Mouse (Mus musculus) heart, adult 2 months (tissue): ENCODE data around the gene Ccdc169. TPM values are rescaled to one million over a fixed set of nuclear protein-coding genes. Genes with fewer than 3 reads are reported as not detected.

ENCODE experiments used
- DNase-seq, 2 experiments: peaks; one replicate each; pipeline ENCODE4 v3.0.0; 2021
- H3K27ac ChIP-seq: fragments of 200-600 bp; 2 replicates; pipeline ENCODE4 v1.8.1; 2022
- H3K27me3 ChIP-seq: fragments of 200-500 bp; 2 replicates; pipeline ENCODE4 v1.6.1; 2012; ENCODE audit warnings: mild to moderate bottlenecking, low read length, inconsistent platforms, mixed read lengths; ENCODE audit not compliant: control insufficient read depth, insufficient read depth
- H3K36me3 ChIP-seq: fragments of 200-500 bp; 2 replicates; pipeline ENCODE4 v1.6.1; 2012; ENCODE audit warnings: low read length, inconsistent platforms; ENCODE audit not compliant: control insufficient read depth, insufficient read depth
- H3K4me1 ChIP-seq: fragments of 200-500 bp; 2 replicates; pipeline ENCODE4 v1.6.1; 2011; ENCODE audit warnings: low read length; ENCODE audit not compliant: control insufficient read depth, insufficient read depth
- H3K4me3 ChIP-seq: fragments of 200-600 bp; 2 replicates; pipeline ENCODE4 v1.8.1; 2022
- H3K79me2 ChIP-seq: fragments of 200-500 bp; replicated peaks from 2 replicates; pipeline ENCODE4 v1.6.1; 2012; ENCODE audit warnings: mild to moderate bottlenecking, inconsistent platforms, low read length, moderate library complexity, mixed read lengths; ENCODE audit not compliant: control insufficient read depth, insufficient read depth
- H3K9ac ChIP-seq: fragments of 200-500 bp; 2 replicates; pipeline ENCODE4 v1.6.1; 2012; ENCODE audit warnings: low read depth, mild to moderate bottlenecking, control low read depth, inconsistent platforms, low read length, mixed read lengths
- CTCF ChIP-seq: fragments of 200-600 bp; IDR thresholded peaks from 2 replicates; pipeline ENCODE4 v1.8.1; 2022; ENCODE audit warnings: antibody characterized with exemption, mild to moderate bottlenecking, moderate library complexity
- EP300 ChIP-seq: fragments of 200-500 bp; IDR thresholded peaks from 2 replicates; pipeline ENCODE4 v1.6.1; 2011; ENCODE audit warnings: low read depth, low read length, control low read depth; ENCODE audit not compliant: insufficient read depth
- POLR2A ChIP-seq: fragments of 200-500 bp; IDR thresholded peaks from 2 replicates; pipeline ENCODE4 v1.6.1; 2011; ENCODE audit warnings: mild to moderate bottlenecking, low read depth, low read length, control low read depth; ENCODE audit not compliant: insufficient read depth
- whole genome bisulfite sequencing: fragments of 180-500 bp; shearing (Covaris S2); methylation state at CpG from one replicate; pipeline ENCODE4 v1.1.7; 2018; 5-methylcytosine and 5-hydroxymethylcytosine counted together
- intact Hi-C: fragments of 180-260 bp; cut with DNase I; formaldehyde crosslinking; loops from one replicate; pipeline ENCODE4 v1.15.1; 2025
- long read RNA-seq: library from polyadenylated mRNA; stranded (forward); transcript quantifications from one replicate; pipeline ENCODE4 v2.0.0, GENCODE M21; 2021
- polyA plus RNA-seq: library from polyadenylated mRNA; depleted of rRNA; stranded (reverse); fragments of >200 nt; gene quantifications from 2 replicates; pipeline ENCODE4 v1.2.3, GENCODE M21; 2012; rRNA removed
- total RNA-seq, 2 experiments: library from RNA; stranded (reverse); gene quantifications; 2 replicates each; pipeline ENCODE4 v1.2.3; 2021

The Ccdc169 gene
- total RNA-seq (not detected), polyA plus RNA-seq (0.09 TPM in 1 of 2 replicates, not detected in the other)
- long read RNA-seq: 0 reads

- DNase-seq: no peak
- H3K36me3 ChIP-seq: no peaks in the 10 kb centered on the region
- no peak within 1 kb of the TSS for H3K27ac ChIP-seq
- no peaks in the 10 kb centered on the region for H3K27me3 ChIP-seq
- H3K4me1 ChIP-seq: no peaks in the 10 kb centered on the region
- H3K9ac ChIP-seq: no peak within 1 kb of the TSS
- TF ChIP-seq POLR2A (no peak), EP300 (no peak), CTCF (no peak)
- no peak within 1 kb of the TSS for H3K4me3 ChIP-seq
- intact Hi-C loops: no loop called here
- no peaks in the 10 kb centered on the region for H3K79me2 ChIP-seq
Observed at GRCm38 (mm10) chr3:55137039-55137438, at the start of gene Ccdc169. TSS of gene Ccdc169 (plus strand) at chr3:55137339.

- TF ChIP-seq CTCF (peak; percentile 42), POLR2A (no peak)
- Histone ChIP-seq H3K4me1 (no peaks in the 10 kb centered on the region), H3K36me3 (no peaks in the 10 kb centered on the region), H3K27ac (no peak overlapping the region), H3K27me3 (no peaks in the 10 kb centered on the region), H3K4me3 (no peak overlapping the region), H3K9ac (no peak overlapping the region), H3K79me2 (no peaks in the 10 kb centered on the region)
- intact Hi-C loops: no loop called here
- 54% methylated on average over 4 of the region's 4 CpGs for WGBS
- no peak for DNase-seq
Observed at GRCm38 (mm10) chr3:55087360-55087759, 49.8 kb upstream of the Ccdc169 start.

GRCm38 (mm10) chr3:55088359-55088758, 48.8 kb upstream of the Ccdc169 start:
- WGBS: 62% methylated on average over 4 of the region's 4 CpGs
- Histone ChIP-seq H3K27me3 (no peaks in the 10 kb centered on the region), H3K79me2 (no peaks in the 10 kb centered on the region), H3K27ac (no peak overlapping the region), H3K9ac (no peak overlapping the region), H3K4me1 (no peaks in the 10 kb centered on the region), H3K4me3 (no peak overlapping the region), H3K36me3 (no peaks in the 10 kb centered on the region)
- no peak for TF ChIP-seq CTCF
- no peak for TF ChIP-seq POLR2A
- no peak for TF ChIP-seq EP300
- intact Hi-C loops: no loop called here
- DNase-seq: no peak

- intact Hi-C loops: no loop called here
- H3K9ac ChIP-seq: no peak overlapping the region
- no peak overlapping the region for H3K27ac ChIP-seq
- no peaks in the 10 kb centered on the region for H3K4me1 ChIP-seq
- WGBS: 74% methylated on average over 3 of the region's 3 CpGs
- TF ChIP-seq CTCF (no peak), POLR2A (no peak), EP300 (no peak)
- no peak overlapping the region for H3K4me3 ChIP-seq
- DNase-seq: no peak
- no peaks in the 10 kb centered on the region for H3K79me2 ChIP-seq
- H3K27me3 ChIP-seq: no peaks in the 10 kb centered on the region
- no peaks in the 10 kb centered on the region for H3K36me3 ChIP-seq
Observed at GRCm38 (mm10) chr3:55088843-55089242, 48.3 kb upstream of the Ccdc169 start.

GRCm38 (mm10) chr3:55089291-55089690, 47.8 kb upstream of the Ccdc169 start:
- Histone ChIP-seq H3K4me1 (no peaks in the 10 kb centered on the region), H3K4me3 (no peak overlapping the region), H3K9ac (no peak overlapping the region), H3K27ac (no peak overlapping the region), H3K27me3 (no peaks in the 10 kb centered on the region), H3K36me3 (no peaks in the 10 kb centered on the region), H3K79me2 (no peaks in the 10 kb centered on the region)
- TF ChIP-seq CTCF: no peak
- TF ChIP-seq EP300: no peak
- no peak for TF ChIP-seq POLR2A
- intact Hi-C loops: no loop called here
- no peak for DNase-seq
- 55% methylated on average over 4 of the region's 4 CpGs for WGBS

- intact Hi-C loops: no loop called here
- Histone ChIP-seq H3K4me1 (no peaks in the 10 kb centered on the region), H3K79me2 (no peaks in the 10 kb centered on the region), H3K9ac (no peak overlapping the region), H3K27ac (no peak overlapping the region), H3K27me3 (no peaks in the 10 kb centered on the region), H3K4me3 (no peak overlapping the region), H3K36me3 (no peaks in the 10 kb centered on the region)
- no peak for DNase-seq
- WGBS: 59% methylated on average over 1 of the region's 1 CpGs
- TF ChIP-seq EP300 (no peak), POLR2A (no peak), CTCF (no peak)
Observed at GRCm38 (mm10) chr3:55093161-55093560, 44.0 kb upstream of the Ccdc169 start.
